Mouse (Mus musculus) intestine, embryonic 16.5 days (tissue): ENCODE results near the gene Dnlz. TPM values are rescaled to one million over a fixed set of nuclear protein-coding genes. Genes with fewer than 3 reads are reported as not detected.

Experiments used
- polyA plus RNA-seq: library from polyadenylated mRNA; unstranded; fragments of >200 nt; fragmentation: Nextera tagmentation; extraction: Ambion mirVana; gene quantifications from 2 replicates; pipeline ENCODE4 v1.2.1, GENCODE M21; 2015

Dnlz gene
- polyA plus RNA-seq, 1 experiment from 2014 or later: 24.1 TPM

Other genes starting within 250 kb of the Dnlz start
- 18.6 and 20.4 TPM in 2 replicates for gene Nacc2, start 228.9 kb downstream of the Dnlz start, polyA plus RNA-seq
- 0.09 TPM in 1 of 2 replicates, not detected in the other for gene Lhx3, start 143.8 kb downstream of the Dnlz start, polyA plus RNA-seq
- 23.8 and 25.1 TPM in 2 replicates for gene Qsox2, start 114.6 kb downstream of the Dnlz start, polyA plus RNA-seq
- 0.26 and 0.27 TPM in 2 replicates for gene Ccdc187, start 57.6 kb downstream of the Dnlz start, polyA plus RNA-seq
- gene Gpsm1, start 36.6 kb downstream of the Dnlz start, polyA plus RNA-seq: 22.6 and 23.2 TPM in 2 replicates
- 0.86 and 1.1 TPM in 2 replicates for gene Card9, start 8.8 kb upstream of the Dnlz start, polyA plus RNA-seq
- gene Snapc4, start 28.5 kb upstream of the Dnlz start, polyA plus RNA-seq: 19.1 and 20.8 TPM in 2 replicates
- 80.4 and 88.4 TPM in 2 replicates for gene Entr1, start 37.2 kb upstream of the Dnlz start, polyA plus RNA-seq
- gene Pmpca, start 37.2 kb upstream of the Dnlz start, polyA plus RNA-seq: 102 and 105 TPM in 2 replicates
- gene Inpp5e, start 57.1 kb upstream of the Dnlz start, polyA plus RNA-seq: 14.8 and 15.9 TPM in 2 replicates
- 19.1 and 20.4 TPM in 2 replicates for gene Sec16a, start 93.1 kb upstream of the Dnlz start, polyA plus RNA-seq
- 7.4 and 8.4 TPM in 2 replicates for gene Notch1, start 164.6 kb upstream of the Dnlz start, polyA plus RNA-seq
- gene Egfl7, start 227.9 kb upstream of the Dnlz start, polyA plus RNA-seq: 110 and 118 TPM in 2 replicates
- gene Gm20532, start 234.5 kb upstream of the Dnlz start, polyA plus RNA-seq: not detected in 2 replicates